Mouse (Mus musculus): ENCODE measurements at regions not wholly inside any gene's neighbourhood (a gene's known extent, or its start where the extent isn't known, plus 50 kb on each side); places are given as distances from the start of the nearest gene placed in this dataset.

GRCm38 (mm10) chr15:97596514-97597081 lies 109.0 kb downstream of the Rpap3 start:
- TF ChIP-seq CTCF (IDR thresholded peaks at IDR 0.05) (no peak), POLR2A (IDR thresholded peaks at IDR 0.05; ENCODE audit: insufficient read depth, low read depth, low read length) (no peak)

All from heart, adult 2 months (tissue).